8 mouse cellular contexts compared by ENCODE assay signal in the genomic region with DNA sequence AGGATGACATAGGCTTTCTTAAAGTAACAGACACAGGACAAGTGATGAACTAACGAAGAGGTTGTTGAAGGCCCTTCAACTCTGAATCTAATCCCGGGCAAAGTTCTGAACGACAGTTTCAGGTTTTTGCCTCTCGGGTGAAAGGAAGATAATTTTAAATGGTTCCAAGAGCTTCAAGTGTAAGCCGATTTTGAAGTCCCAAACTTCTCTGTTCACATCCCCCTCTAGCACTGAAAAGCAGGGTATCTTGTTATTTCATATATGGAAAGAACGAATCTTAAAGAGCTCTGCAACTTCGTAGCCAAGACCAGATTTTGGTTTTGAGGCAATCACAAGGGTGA. TPM values are rescaled to one million over a fixed set of nuclear protein-coding genes. Genes with fewer than 3 reads are reported as not detected.
DNase-seq lines count a peak whose midpoint lies in the region; ATAC-seq lines count a peak whose summit lies in the region.

No protein-coding gene starts in this region.

- peaks cover 3% of the 10 kb centered on the region for H3K36me3 ChIP-seq in embryonic facial prominence, embryonic 11.5 days (replicated peaks; ENCODE audit: control insufficient read depth, insufficient read depth, low read depth, low read length)
- H3K36me3 ChIP-seq in intestine, embryonic 14.5 days (ENCODE audit: control insufficient read depth, insufficient read depth, low read length), result peaks cover 47% of the 10 kb centered on the region
- peaks cover 55% of the 10 kb centered on the region for H3K36me3 ChIP-seq in neural tube, embryonic 12.5 days

- peak overlapping the region; percentile 61 for H3K27ac ChIP-seq in embryonic facial prominence, embryonic 11.5 days (replicated peaks; ENCODE audit: low read depth, low read length)
- H3K27ac ChIP-seq in intestine, embryonic 14.5 days (ENCODE audit: low read depth), result peak overlapping the region; percentile 81
- peak overlapping the region; percentile 46; the same call in 1 of the 2 replicates for H3K27ac ChIP-seq in neural tube, embryonic 12.5 days

- H3K4me3 ChIP-seq in embryonic facial prominence, embryonic 11.5 days (ENCODE audit: low read depth, low read length), result peak overlapping the region; percentile 71
- peak overlapping the region; percentile 78 for H3K4me3 ChIP-seq in intestine, embryonic 14.5 days (ENCODE audit: low read depth, low read length)
- H3K4me3 ChIP-seq in neural tube, embryonic 12.5 days, result peak overlapping the region; percentile 96

- DNase-seq in layer of hippocampus, adult 9-10 months (ENCODE audit: low spot score), result peak; percentile 17
- no peak for DNase-seq in layer of hippocampus, adult 8-10 months (ENCODE audit: low spot score in 2 of 2)
- DNase-seq in embryonic facial prominence, embryonic 11.5 days (ENCODE audit: low spot score), result no peak
- no peak for DNase-seq in intestine, embryonic 14.5 days (ENCODE audit: low spot score)
- DNase-seq in left cerebral cortex, adult 11 months (ENCODE audit: low spot score), result no peak
- DNase-seq in testis, postnatal 14 days (ENCODE audit: low spot score), result no peak
- no peak for DNase-seq in right cerebral cortex, postnatal 36 days (ENCODE audit: low spot score in 2 of 2)

- peaks cover 12% of the 10 kb centered on the region for H3K4me1 ChIP-seq in embryonic facial prominence, embryonic 11.5 days (ENCODE audit: control insufficient read depth, insufficient read depth, low read length)
- H3K4me1 ChIP-seq in intestine, embryonic 14.5 days (replicated peaks; ENCODE audit: control insufficient read depth, insufficient read depth, low read length), result peaks cover 35% of the 10 kb centered on the region
- peaks cover 43% of the 10 kb centered on the region for H3K4me1 ChIP-seq in neural tube, embryonic 12.5 days

- no peaks in the 10 kb centered on the region for H3K27me3 ChIP-seq in embryonic facial prominence, embryonic 11.5 days (ENCODE audit: control insufficient read depth, insufficient read depth, low read length)
- no peaks in the 10 kb centered on the region for H3K27me3 ChIP-seq in intestine, embryonic 14.5 days (replicated peaks; ENCODE audit: control insufficient read depth, insufficient read depth, low read length)
- H3K27me3 ChIP-seq in neural tube, embryonic 12.5 days (replicated peaks), result no peaks in the 10 kb centered on the region

- WGBS in embryonic facial prominence, embryonic 11.5 days, result 0% methylated on average over 7 of the region's 7 CpGs
- WGBS in intestine, embryonic 14.5 days, result under 1% methylated on average over 7 of the region's 7 CpGs
- WGBS in neural tube, embryonic 12.5 days, result 1% methylated on average over 7 of the region's 7 CpGs

- ATAC-seq in embryonic facial prominence, embryonic 11.5 days (replicated peaks; ENCODE audit: insufficient number of reproducible peaks, low FRiP score, low TSS enrichment, low read depth), result no peak
- no peak for ATAC-seq in intestine, embryonic 14.5 days (replicated peaks; ENCODE audit: low FRiP score, low TSS enrichment, low read depth)
- no peak for ATAC-seq in neural tube, embryonic 12.5 days (ENCODE audit: low FRiP score, low read depth)

- H3K4me2 ChIP-seq in embryonic facial prominence, embryonic 11.5 days (ENCODE audit: low read depth, low read length), result peak overlapping the region; percentile 71
- H3K4me2 ChIP-seq in intestine, embryonic 14.5 days (ENCODE audit: low read length), result peak overlapping the region; percentile 99
- H3K4me2 ChIP-seq in neural tube, embryonic 12.5 days (replicated peaks), result peak overlapping the region; percentile 100

- H3K9me3 ChIP-seq in embryonic facial prominence, embryonic 11.5 days (replicated peaks; ENCODE audit: control insufficient read depth, low read length), result no peaks in the 10 kb centered on the region
- H3K9me3 ChIP-seq in intestine, embryonic 14.5 days (ENCODE audit: control insufficient read depth, low read length), result no peaks in the 10 kb centered on the region
- H3K9me3 ChIP-seq in neural tube, embryonic 12.5 days, result no peaks in the 10 kb centered on the region

- H3K9ac ChIP-seq in embryonic facial prominence, embryonic 11.5 days (replicated peaks; ENCODE audit: low read length), result peak overlapping the region; percentile 69
- H3K9ac ChIP-seq in intestine, embryonic 14.5 days (ENCODE audit: low read length), result peak overlapping the region; percentile 72
- H3K9ac ChIP-seq in neural tube, embryonic 12.5 days, result peak overlapping the region; percentile 89

RNA-seq across cellular contexts. Expression of gene Pcnx3, which starts 0.3 kb away (rescaled TPM):
- total RNA-seq in layer of hippocampus, adult 8-10 months (2022), result 10 to 100 TPM; 74.5 to 80.9 (median 77.0) TPM
- 17.5 and 22.0 TPM in 2 replicates for polyA plus RNA-seq in embryonic facial prominence, embryonic 11.5 days (2014; fragmentation: Nextera tagmentation; extraction: Ambion mirVana)
- polyA plus RNA-seq in intestine, embryonic 14.5 days (2014; fragmentation: Nextera tagmentation; extraction: Ambion mirVana), result 27.6 and 30.8 TPM in 2 replicates
- polyA plus RNA-seq in neural tube, embryonic 12.5 days (2016; fragmentation: Nextera tagmentation; extraction: Ambion mirVana), result 30.3 and 32.4 TPM in 2 replicates

RNA-seq across cellular contexts. Expression of gene Map3k11, which starts 0.5 kb away (rescaled TPM):
- 10 to 100 TPM; 16.9 to 21.3 (median 18.7) TPM for total RNA-seq in layer of hippocampus, adult 8-10 months (2022)
- polyA plus RNA-seq in embryonic facial prominence, embryonic 11.5 days (2014; fragmentation: Nextera tagmentation; extraction: Ambion mirVana), result 13.1 and 14.6 TPM in 2 replicates
- 23.2 and 28.8 TPM in 2 replicates for polyA plus RNA-seq in intestine, embryonic 14.5 days (2014; fragmentation: Nextera tagmentation; extraction: Ambion mirVana)
- polyA plus RNA-seq in neural tube, embryonic 12.5 days (2016; fragmentation: Nextera tagmentation; extraction: Ambion mirVana), result 22.4 and 28.9 TPM in 2 replicates

RNA-seq across cellular contexts. Expression of gene Kcnk7, which starts 15.1 kb away (rescaled TPM):
- under 1 TPM in 1 of 4 experiments, not detected in 3; 0.43 TPM for total RNA-seq in layer of hippocampus, adult 8-10 months (2022)
- polyA plus RNA-seq in embryonic facial prominence, embryonic 11.5 days (2014; fragmentation: Nextera tagmentation; extraction: Ambion mirVana), result not detected in 2 replicates
- polyA plus RNA-seq in intestine, embryonic 14.5 days (2014; fragmentation: Nextera tagmentation; extraction: Ambion mirVana), result 0.30 and 0.45 TPM in 2 replicates
- 0.19 TPM in 2 replicates for polyA plus RNA-seq in neural tube, embryonic 12.5 days (2016; fragmentation: Nextera tagmentation; extraction: Ambion mirVana)

RNA-seq across cellular contexts. Expression of gene Sipa1, which starts 25.6 kb away (rescaled TPM):
- total RNA-seq in layer of hippocampus, adult 8-10 months (2022), result 10 to 100 TPM; 16.2 to 20.4 (median 19.4) TPM
- 12.4 and 13.2 TPM in 2 replicates for polyA plus RNA-seq in embryonic facial prominence, embryonic 11.5 days (2014; fragmentation: Nextera tagmentation; extraction: Ambion mirVana)
- 18.0 and 21.7 TPM in 2 replicates for polyA plus RNA-seq in intestine, embryonic 14.5 days (2014; fragmentation: Nextera tagmentation; extraction: Ambion mirVana)
- polyA plus RNA-seq in neural tube, embryonic 12.5 days (2016; fragmentation: Nextera tagmentation; extraction: Ambion mirVana), result 24.8 and 25.7 TPM in 2 replicates

RNA-seq across cellular contexts. Expression of gene Ehbp1l1, which starts 37.1 kb away (rescaled TPM):
- total RNA-seq in layer of hippocampus, adult 8-10 months (2022), result 10 to 100 TPM; 12.4 to 17.8 (median 16.4) TPM
- 4.5 and 5.5 TPM in 2 replicates for polyA plus RNA-seq in embryonic facial prominence, embryonic 11.5 days (2014; fragmentation: Nextera tagmentation; extraction: Ambion mirVana)
- 29.6 and 33.6 TPM in 2 replicates for polyA plus RNA-seq in intestine, embryonic 14.5 days (2014; fragmentation: Nextera tagmentation; extraction: Ambion mirVana)
- 10.1 and 10.5 TPM in 2 replicates for polyA plus RNA-seq in neural tube, embryonic 12.5 days (2016; fragmentation: Nextera tagmentation; extraction: Ambion mirVana)
